In the genomic region with DNA sequence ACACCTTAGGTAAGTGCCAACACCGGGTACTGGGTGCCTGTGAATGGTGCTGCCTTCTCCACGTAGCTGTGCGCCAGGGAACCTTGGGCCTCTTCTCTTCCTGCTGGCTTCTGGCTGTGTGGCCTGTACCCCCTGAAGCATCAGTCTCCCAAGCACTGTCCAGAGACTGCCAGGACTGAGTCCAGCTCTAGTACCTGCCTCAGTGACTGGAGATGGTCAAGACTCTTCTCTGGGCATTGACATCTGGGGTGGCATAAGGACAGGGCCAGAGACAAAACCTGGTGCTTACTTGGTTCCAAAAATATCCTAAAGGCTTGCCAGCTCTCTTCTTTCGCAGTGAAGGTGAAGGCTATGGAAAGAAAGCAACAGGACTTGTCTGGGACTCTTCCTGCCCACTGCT, we compare ENCODE assay signal across 14 mouse cellular contexts. TPM values are rescaled to one million over a fixed set of nuclear protein-coding genes. Genes with fewer than 3 reads are reported as not detected.
"Had no signal": no experiment of that assay in that cellular context is flagged by ENCODE, and none has a peak within 500 bp of the region (broad histone marks: within the 10 kb centered on the region; RNA-seq: fewer than 3 reads in every experiment).

No protein-coding gene starts in this region.

- H3K4me3 ChIP-seq: kidney, embryonic 15.5 days; left cerebral cortex, adult 2 months; limb, embryonic 10.5 days; liver, embryonic 15.5 days; midbrain, embryonic 13.5 days; neural tube, embryonic 15.5 days had no signal

- DNase-seq: kidney, postnatal 14 days; lung, embryonic 14.5 days; lung, postnatal 10 days; thymus, adult 18-20 months; thymus, postnatal 25 days had no signal

- H3K27ac ChIP-seq: kidney, embryonic 15.5 days; left cerebral cortex, adult 2 months; limb, embryonic 10.5 days; liver, embryonic 15.5 days; macrophage; midbrain, embryonic 13.5 days; neural tube, embryonic 15.5 days had no signal

- H3K4me1 ChIP-seq: kidney, embryonic 15.5 days; liver, embryonic 15.5 days; midbrain, embryonic 13.5 days had no signal

- H3K27me3 ChIP-seq: kidney, embryonic 15.5 days; midbrain, embryonic 13.5 days; neural tube, embryonic 15.5 days had no signal

RNA-seq across cellular contexts. Expression of a gene that starts 15.7 kb away (rescaled TPM):
- polyA plus RNA-seq: kidney, embryonic 15.5 days; liver, embryonic 11.5 days; liver, embryonic 15.5 days; macrophage; midbrain, embryonic 13.5 days; neural tube, embryonic 11.5 days had no signal
